Mouse (Mus musculus) ES-Bruce4 (cell line): ENCODE measurements around the gene Garnl3. TPM values are rescaled to one million over a fixed set of nuclear protein-coding genes. Genes with fewer than 3 reads are reported as not detected.

Experiments used
- H3K27ac ChIP-seq: 2 replicates; pipeline ENCODE4 v1.5.1; 2012; ENCODE audit warnings: low read length, inconsistent platforms; ENCODE audit not compliant: insufficient read depth
- H3K27me3 ChIP-seq: 2 replicates; pipeline ENCODE4 v1.6.1; 2012; ENCODE audit warnings: mild to moderate bottlenecking, low read length, inconsistent platforms; ENCODE audit not compliant: control insufficient read depth, poor library complexity, insufficient read depth, severe bottlenecking
- H3K36me3 ChIP-seq: 2 replicates; pipeline ENCODE4 v1.6.1; 2012; ENCODE audit warnings: inconsistent platforms, mild to moderate bottlenecking, low read length, moderate library complexity; ENCODE audit not compliant: control insufficient read depth, poor library complexity, insufficient read depth, severe bottlenecking
- H3K4me1 ChIP-seq: one replicate; pipeline ENCODE4 v1.8.1; 2011; ENCODE audit warnings: low read length; ENCODE audit not compliant: control insufficient read depth, insufficient read depth
- H3K4me3 ChIP-seq: 2 replicates; pipeline ENCODE4 v1.5.1; 2011; ENCODE audit warnings: low read depth, mild to moderate bottlenecking, low read length
- H3K9ac ChIP-seq: 2 replicates; pipeline ENCODE4 v1.6.1; 2012; ENCODE audit warnings: low read depth, mild to moderate bottlenecking, inconsistent platforms; ENCODE audit not compliant: poor library complexity, severe bottlenecking
- H3K9me3 ChIP-seq: replicated peaks from 2 replicates; pipeline ENCODE4 v1.6.1; 2012; ENCODE audit warnings: mild to moderate bottlenecking, low read length, inconsistent platforms; ENCODE audit not compliant: control insufficient read depth, poor library complexity, insufficient read depth, severe bottlenecking
- CTCF ChIP-seq: IDR thresholded peaks from one replicate; pipeline ENCODE4 v1.8.1; 2011; ENCODE audit warnings: low read depth, low read length
- EP300 ChIP-seq: IDR thresholded peaks from 2 replicates; pipeline ENCODE4 v1.6.1; 2011; ENCODE audit warnings: low read depth, low read length; ENCODE audit not compliant: insufficient read depth
- POLR2A ChIP-seq: IDR thresholded peaks from one replicate; pipeline ENCODE4 v1.8.1; 2011; ENCODE audit warnings: low read length; ENCODE audit not compliant: insufficient read depth
- polyA plus RNA-seq: library from polyadenylated mRNA; stranded (reverse); fragments of >200 nt; gene quantifications from 2 replicates; pipeline ENCODE4 v1.2.4, GENCODE M21; 2011; ENCODE audit warnings: low read depth; ENCODE audit not compliant: missing spikeins, insufficient read depth, insufficient read length

Gene Garnl3
- polyA plus RNA-seq, 1 experiment = 29.1 TPM

DNA sequence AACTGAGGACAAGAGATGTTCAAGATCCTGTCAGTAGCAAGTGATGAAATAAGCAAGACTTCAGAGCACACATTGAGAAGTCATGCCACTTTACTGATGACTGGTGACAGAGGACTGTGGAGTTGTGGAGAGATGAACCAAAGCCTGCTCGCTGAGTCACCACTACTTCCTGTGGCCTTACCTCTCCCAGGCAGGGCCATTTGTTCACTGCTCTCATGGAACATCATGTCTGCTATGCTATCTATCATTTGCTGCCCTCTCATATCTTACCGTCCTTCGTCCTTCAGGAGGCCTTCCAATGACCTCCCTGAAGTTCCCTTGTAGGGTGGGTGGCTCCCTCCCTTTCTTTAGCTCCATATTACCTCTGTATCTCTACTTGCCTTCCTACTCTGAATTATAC, 47.2 kb downstream of the Garnl3 start:
- Histone ChIP-seq H3K4me3 (no peak overlapping the region), H3K4me1 (no peaks in the 10 kb centered on the region)
- TF ChIP-seq POLR2A = no peak
- no peak for TF ChIP-seq EP300
- TF ChIP-seq CTCF = no peak

DNA sequence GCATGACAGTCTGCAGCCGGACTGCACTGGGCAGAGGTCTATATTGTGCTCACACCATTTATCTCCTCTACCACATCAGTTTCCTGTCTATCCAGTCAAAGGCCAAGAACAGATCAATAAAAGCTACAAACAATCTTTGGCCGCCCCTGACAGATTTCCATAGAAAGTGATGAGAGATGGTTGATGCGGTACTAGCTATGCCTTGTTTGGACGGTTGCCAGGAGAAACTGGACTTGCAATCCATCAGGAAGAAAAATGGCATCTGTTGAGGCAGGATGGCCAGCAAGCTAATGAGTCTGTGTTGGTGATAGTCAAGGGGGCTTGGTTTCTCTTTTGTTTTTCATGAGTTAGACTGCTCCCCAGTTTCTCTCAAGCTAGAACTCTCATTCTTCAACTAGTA, 51.3 kb downstream of the Garnl3 start:
- Histone ChIP-seq H3K4me3 (no peak overlapping the region), H3K27ac (no peak overlapping the region), H3K9me3 (no peaks in the 10 kb centered on the region), H3K9ac (no peak overlapping the region), H3K4me1 (no peaks in the 10 kb centered on the region), H3K36me3 (no peaks in the 10 kb centered on the region), H3K27me3 (no peaks in the 10 kb centered on the region)
- TF ChIP-seq EP300 (no peak), CTCF (no peak), POLR2A (no peak)

More for the DNA sequence above, 47.2 kb downstream of the Garnl3 start:
- H3K27me3 ChIP-seq = no peaks in the 10 kb centered on the region
- H3K9ac ChIP-seq = no peak overlapping the region
- H3K27ac ChIP-seq = no peak overlapping the region
- no peaks in the 10 kb centered on the region for H3K9me3 ChIP-seq
- no peaks in the 10 kb centered on the region for H3K36me3 ChIP-seq

DNA sequence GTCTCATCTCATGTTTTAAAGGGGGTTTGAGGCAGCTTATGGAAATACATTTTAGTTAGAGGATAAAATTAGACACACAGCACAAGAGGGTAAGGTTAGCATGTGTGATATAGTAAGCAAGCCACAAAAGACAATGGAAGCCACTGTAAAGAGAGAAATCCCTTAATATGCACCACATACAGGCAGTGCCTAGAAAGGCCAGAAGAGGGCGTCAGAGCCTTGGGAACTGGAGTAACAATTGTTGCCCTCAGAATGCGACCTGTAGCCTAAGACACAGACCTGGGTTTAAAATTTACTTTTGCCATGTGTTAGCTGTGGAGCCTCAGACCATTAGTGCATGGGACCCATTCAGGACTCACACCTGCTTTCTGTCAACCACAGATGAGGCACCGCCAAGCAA, 54.2 kb downstream of the Garnl3 start:
- TF ChIP-seq POLR2A (no peak), CTCF (peak; percentile 53), EP300 (no peak)
- Histone ChIP-seq H3K9me3 (no peaks in the 10 kb centered on the region), H3K4me3 (no peak overlapping the region), H3K9ac (no peak overlapping the region), H3K27ac (no peak overlapping the region), H3K4me1 (no peaks in the 10 kb centered on the region), H3K36me3 (no peaks in the 10 kb centered on the region; the same call in 1 of the 2 replicates), H3K27me3 (no peaks in the 10 kb centered on the region)

DNA sequence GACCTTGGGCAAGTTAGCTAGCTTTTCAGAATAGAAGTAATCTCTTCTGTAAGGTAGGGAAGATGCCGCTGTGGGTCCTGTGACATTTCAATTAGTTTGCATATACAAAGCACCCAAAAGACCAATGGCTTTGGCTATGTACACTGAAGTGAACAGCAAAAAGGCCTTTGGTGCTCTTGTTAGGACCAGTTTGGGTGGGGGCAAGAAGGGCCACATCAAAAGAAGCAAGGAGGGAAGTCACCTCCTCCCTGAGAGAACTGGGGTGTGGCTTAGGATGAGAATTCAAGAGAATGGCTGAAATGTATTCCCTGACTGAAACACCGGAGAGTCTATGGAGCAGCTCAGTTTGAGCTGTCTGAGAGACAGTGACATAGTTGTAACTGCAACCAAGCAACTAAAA, 56.5 kb downstream of the Garnl3 start:
- no peak for TF ChIP-seq CTCF
- TF ChIP-seq POLR2A = no peak
- TF ChIP-seq EP300 = no peak
- no peaks in the 10 kb centered on the region for H3K27me3 ChIP-seq
- H3K36me3 ChIP-seq = no peaks in the 10 kb centered on the region; the same call in 1 of the 2 replicates
- H3K9me3 ChIP-seq = no peaks in the 10 kb centered on the region
- H3K9ac ChIP-seq = no peak overlapping the region
- no peak overlapping the region for H3K27ac ChIP-seq
- H3K4me3 ChIP-seq = no peak overlapping the region
- H3K4me1 ChIP-seq = no peaks in the 10 kb centered on the region

GRCm38 (mm10) chr2:33074188-33074587, 57.3 kb downstream of the Garnl3 start:
- Histone ChIP-seq H3K27me3 (no peaks in the 10 kb centered on the region), H3K36me3 (no peaks in the 10 kb centered on the region; the same call in 1 of the 2 replicates), H3K9me3 (no peaks in the 10 kb centered on the region), H3K27ac (no peak overlapping the region), H3K4me1 (no peaks in the 10 kb centered on the region), H3K4me3 (no peak overlapping the region), H3K9ac (no peak overlapping the region)
- TF ChIP-seq CTCF = no peak
- TF ChIP-seq EP300 = no peak
- TF ChIP-seq POLR2A = no peak

DNA sequence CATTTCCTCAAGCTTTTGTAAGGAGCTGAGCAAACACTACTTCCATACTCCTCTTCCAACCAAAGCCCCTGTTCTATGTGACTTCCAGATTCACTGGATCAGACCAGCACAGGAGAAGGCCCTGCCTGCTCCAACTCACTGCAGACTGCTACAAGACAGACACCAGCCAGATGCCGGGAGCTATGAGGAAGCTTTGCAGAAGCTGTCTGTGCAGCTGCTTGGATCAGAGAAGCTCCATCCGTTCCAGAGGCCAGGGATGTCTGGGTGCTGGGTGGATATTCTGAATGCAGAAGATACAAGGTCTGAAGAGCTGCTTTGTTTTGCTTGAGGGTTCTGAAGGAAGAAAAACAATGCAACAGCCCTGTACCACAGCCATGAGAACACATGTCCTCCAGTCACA, 59.1 kb downstream of the Garnl3 start:
- TF ChIP-seq EP300 (no peak), POLR2A (no peak)
- Histone ChIP-seq H3K9me3 (no peaks in the 10 kb centered on the region), H3K36me3 (no peaks in the 10 kb centered on the region; the same call in 1 of the 2 replicates), H3K27me3 (no peaks in the 10 kb centered on the region), H3K4me3 (no peak overlapping the region), H3K4me1 (no peaks in the 10 kb centered on the region), H3K9ac (no peak overlapping the region), H3K27ac (no peak overlapping the region)
